ENCODE assay signal across 20 mouse cellular contexts in genomic region chr19:14507911-14508310, GRCm38 (mm10).
DNase-seq lines count a peak whose midpoint lies in the region; ATAC-seq and TF ChIP-seq lines count a peak whose summit lies in the region.
"Had no signal": no experiment of that assay in that cellular context is flagged by ENCODE, and none has a peak within 500 bp of the region (broad histone marks: within the 10 kb centered on the region; RNA-seq: fewer than 3 reads in every experiment).

No protein-coding gene starts in this region.

- no peaks in the 10 kb centered on the region for H3K9me3 ChIP-seq in ES-Bruce4 (replicated peaks; ENCODE audit: control insufficient read depth, insufficient read depth, low read length, poor library complexity, severe bottlenecking)
- no peaks in the 10 kb centered on the region for H3K9me3 ChIP-seq in midbrain, embryonic 11.5 days (ENCODE audit: control insufficient read depth, low read length)
- no peaks in the 10 kb centered on the region for H3K9me3 ChIP-seq in midbrain, embryonic 15.5 days
- H3K9me3 ChIP-seq: embryonic facial prominence, embryonic 13.5 days; heart, embryonic 10.5 days; hindbrain, embryonic 13.5 days; intestine, embryonic 15.5 days had no signal

- TF ChIP-seq POLR2A in ES-Bruce4 (IDR thresholded peaks at IDR 0.05; ENCODE audit: insufficient read depth, low read length) = no peak

- peaks cover 8% of the 10 kb centered on the region for H3K4me1 ChIP-seq in ES-Bruce4 (ENCODE audit: control insufficient read depth, insufficient read depth, low read length)
- peaks cover 41% of the 10 kb centered on the region for H3K4me1 ChIP-seq in midbrain, embryonic 11.5 days (ENCODE audit: control insufficient read depth, insufficient read depth, low read length)
- H3K4me1 ChIP-seq in midbrain, embryonic 15.5 days = peaks cover 38% of the 10 kb centered on the region
- H3K4me1 ChIP-seq: intestine, embryonic 15.5 days had no signal

- ATAC-seq in midbrain, embryonic 11.5 days (ENCODE audit: low FRiP score) = no peak
- ATAC-seq in midbrain, embryonic 15.5 days (replicated peaks) = no peak
- ATAC-seq: intestine, embryonic 15.5 days had no signal

- H3K27me3 ChIP-seq in ES-Bruce4 (ENCODE audit: control insufficient read depth, insufficient read depth, low read length, poor library complexity, severe bottlenecking) = no peaks in the 10 kb centered on the region
- H3K27me3 ChIP-seq in midbrain, embryonic 11.5 days (ENCODE audit: control insufficient read depth, insufficient read depth, low read length) = peaks cover 29% of the 10 kb centered on the region
- no peaks in the 10 kb centered on the region for H3K27me3 ChIP-seq in midbrain, embryonic 15.5 days (replicated peaks)
- H3K27me3 ChIP-seq: CH12.LX; embryonic facial prominence, embryonic 13.5 days; hindbrain, embryonic 13.5 days; intestine, embryonic 15.5 days had no signal

- H3K4me2 ChIP-seq in midbrain, embryonic 11.5 days = no peak overlapping the region
- no peak overlapping the region for H3K4me2 ChIP-seq in midbrain, embryonic 15.5 days
- H3K4me2 ChIP-seq: embryonic facial prominence, embryonic 13.5 days; hindbrain, embryonic 13.5 days; intestine, embryonic 15.5 days had no signal

- intact Hi-C loops in gastrocnemius, adult 2 months (cut with DNase I) = loop anchor here (5.0 kb wide), 1 partner anchor 89 kb away; the partner anchor contains the start of gene Tle4
- intact Hi-C loops in left cerebral cortex, postnatal 25 days (cut with DNase I) = no loop called here

- 46% methylated on average over 2 of the region's 2 CpGs for WGBS in midbrain, embryonic 11.5 days
- WGBS in midbrain, embryonic 15.5 days = 36% methylated on average over 2 of the region's 2 CpGs

- DNase-seq in gastrocnemius, adult 2 months = no peak
- DNase-seq in gastrocnemius, adult 18-20 months (ENCODE audit: low spot score) = no peak
- DNase-seq in midbrain, embryonic 11.5 days (ENCODE audit: low spot score, missing footprints) = peak; percentile 92
- no peak for DNase-seq in frontal cortex, postnatal 10 days (ENCODE audit: low spot score in 2 of 2)
- DNase-seq in left cerebral cortex, postnatal 25 days (ENCODE audit: low spot score in 2 of 2) = no peak
- DNase-seq: adrenal gland, adult 2 months; cerebellum, adult 18-20 months; cerebellum, adult 9-11 months; cerebellum, postnatal 36 days; gastrocnemius, postnatal 36 days; heart, adult 18-20 months; heart, postnatal 10 days; heart, postnatal 4 days had no signal

- TF ChIP-seq CTCF in gastrocnemius, adult 2 months (IDR thresholded peaks at IDR 0.05) = no peak
- TF ChIP-seq CTCF in ES-Bruce4 (IDR thresholded peaks at IDR 0.05; ENCODE audit: low read depth, low read length) = no peak

- H3K36me3 ChIP-seq in ES-Bruce4 (ENCODE audit: control insufficient read depth, insufficient read depth, low read length, poor library complexity, severe bottlenecking) = peaks cover 9% of the 10 kb centered on the region
- no peaks in the 10 kb centered on the region for H3K36me3 ChIP-seq in midbrain, embryonic 11.5 days (ENCODE audit: control insufficient read depth, insufficient read depth, low read length)
- no peaks in the 10 kb centered on the region for H3K36me3 ChIP-seq in midbrain, embryonic 15.5 days (replicated peaks)
- H3K36me3 ChIP-seq: embryonic facial prominence, embryonic 13.5 days; heart, embryonic 10.5 days; hindbrain, embryonic 13.5 days; intestine, embryonic 15.5 days had no signal

- H3K9ac ChIP-seq in ES-Bruce4 (ENCODE audit: low read depth, poor library complexity, severe bottlenecking) = no peak overlapping the region
- no peak overlapping the region for H3K9ac ChIP-seq in midbrain, embryonic 11.5 days (ENCODE audit: low read length)
- no peak overlapping the region for H3K9ac ChIP-seq in midbrain, embryonic 15.5 days
- H3K9ac ChIP-seq: embryonic facial prominence, embryonic 13.5 days; hindbrain, embryonic 13.5 days; intestine, embryonic 15.5 days had no signal

- peak overlapping the region; percentile 66 for H3K27ac ChIP-seq in gastrocnemius, adult 2 months
- H3K27ac ChIP-seq in ES-Bruce4 (ENCODE audit: insufficient read depth, low read length) = peak overlapping the region; percentile 36; the same call in 1 of the 2 replicates
- peak overlapping the region; percentile 12; the same call in 1 of the 2 replicates for H3K27ac ChIP-seq in midbrain, embryonic 11.5 days (ENCODE audit: low read depth, low read length)
- H3K27ac ChIP-seq in midbrain, embryonic 15.5 days = peak overlapping the region; percentile 48; the same call in 1 of the 2 replicates
- H3K27ac ChIP-seq: embryonic facial prominence, embryonic 13.5 days; heart, embryonic 10.5 days; hindbrain, embryonic 13.5 days; intestine, embryonic 15.5 days had no signal

- no peak for TF ChIP-seq EP300 in ES-Bruce4 (IDR thresholded peaks at IDR 0.05; ENCODE audit: insufficient read depth, low read depth, low read length)

- H3K4me3 ChIP-seq in gastrocnemius, adult 2 months = no peak overlapping the region
- H3K4me3 ChIP-seq in ES-Bruce4 (ENCODE audit: low read depth, low read length) = no peak overlapping the region
- no peak overlapping the region for H3K4me3 ChIP-seq in midbrain, embryonic 11.5 days (ENCODE audit: low read depth, low read length)
- no peak overlapping the region for H3K4me3 ChIP-seq in midbrain, embryonic 15.5 days
- H3K4me3 ChIP-seq: embryonic facial prominence, embryonic 13.5 days; heart, embryonic 10.5 days; hindbrain, embryonic 13.5 days; intestine, embryonic 15.5 days had no signal

Comparison
In these comparisons a context has a peak if more than half of its experiments do, and no peak if none do; other contexts are left out.
1. H3K27ac ChIP-seq: peak in every context shown above with its lines; median percentile 66 in gastrocnemius, adult 2 months; 48 in midbrain, embryonic 15.5 days; 36 in ES-Bruce4; 12 in midbrain, embryonic 11.5 days.